In the genomic region with DNA sequence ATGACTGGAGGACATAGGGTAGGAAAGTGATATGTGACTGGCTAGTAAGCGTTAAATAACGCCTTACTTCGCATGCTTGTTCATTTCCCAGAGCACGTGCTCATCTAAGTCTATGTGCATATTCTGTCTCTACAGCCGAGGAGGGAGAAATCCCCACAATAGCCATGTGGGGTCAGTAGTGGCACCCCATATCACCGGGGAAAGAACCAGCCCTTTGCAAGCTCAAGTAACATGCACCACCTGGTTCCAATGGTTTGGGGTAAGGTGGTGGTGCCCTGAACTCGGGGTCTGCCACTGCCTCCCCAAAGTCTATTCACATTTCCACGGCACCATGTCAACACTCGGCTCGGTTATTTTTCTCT, we compare ENCODE assay signal across 9 mouse cellular contexts.
DNase-seq lines count a peak whose midpoint lies in the region; ATAC-seq and TF ChIP-seq lines count a peak whose summit lies in the region.
"Had no signal": no experiment of that assay in that cellular context is flagged by ENCODE, and none has a peak within 500 bp of the region (broad histone marks: within the 10 kb centered on the region; RNA-seq: fewer than 3 reads in every experiment).

No protein-coding gene starts in this region.

- H3K9ac ChIP-seq in lung, embryonic 16.5 days (ENCODE audit: low read length), result no peak overlapping the region
- H3K9ac ChIP-seq in stomach, postnatal 0 days (ENCODE audit: low read length), result no peak overlapping the region
- H3K9ac ChIP-seq: heart, embryonic 13.5 days had no signal

- TF ChIP-seq EP300 in stomach, postnatal 0 days (optimal IDR thresholded peaks at IDR 0.05), result no peak

- 61% methylated on average over 10 of the region's 10 CpGs for WGBS in lung, embryonic 16.5 days
- WGBS in stomach, postnatal 0 days, result 67% methylated on average over 10 of the region's 10 CpGs

- peak; percentile 37 for DNase-seq in adrenal gland, postnatal 14 days
- no peak for DNase-seq in adrenal gland, adult 8-10 months
- DNase-seq in lung, adult 18-20 months, result no peak
- peak; percentile 57 to 66 for DNase-seq in cerebellum, postnatal 10 days
- peak; percentile 62 for DNase-seq in stomach, postnatal 0 days (ENCODE audit: low spot score)
- no peak for DNase-seq in right cerebral cortex, postnatal 14 days

- no peaks in the 10 kb centered on the region for H3K27me3 ChIP-seq in lung, embryonic 16.5 days (ENCODE audit: control insufficient read depth, insufficient read depth, low read depth, low read length)
- H3K27me3 ChIP-seq in stomach, postnatal 0 days (ENCODE audit: control insufficient read depth, insufficient read depth, low read length), result no peaks in the 10 kb centered on the region
- H3K27me3 ChIP-seq: heart, embryonic 13.5 days had no signal

- peak; percentile 77 for TF ChIP-seq CTCF in stomach, postnatal 0 days (IDR thresholded peaks at IDR 0.05; ENCODE audit: low read depth)

- peak; percentile 37; the same call in 1 of the 2 replicates for ATAC-seq in lung, embryonic 16.5 days (ENCODE audit: low read depth)
- ATAC-seq in inflammation-experienced regulatory T-cells, adult 6 months, result peak; percentile 63
- ATAC-seq in stomach, postnatal 0 days (ENCODE audit: low FRiP score, low TSS enrichment), result peak; percentile 63

- no peak overlapping the region for H3K4me2 ChIP-seq in lung, embryonic 16.5 days (ENCODE audit: low read depth, low read length)
- H3K4me2 ChIP-seq in stomach, postnatal 0 days (replicated peaks; ENCODE audit: low read depth), result no peak overlapping the region
- H3K4me2 ChIP-seq: heart, embryonic 13.5 days had no signal

- H3K36me3 ChIP-seq in lung, embryonic 16.5 days (ENCODE audit: control insufficient read depth, insufficient read depth, low read length), result 0 out of 2 replicates have a peak, but pooled peaks cover 3% of the 10 kb centered on the region
- H3K36me3 ChIP-seq in stomach, postnatal 0 days (ENCODE audit: control insufficient read depth, insufficient read depth, low read length), result peaks cover 8% of the 10 kb centered on the region; the same call in 1 of the 2 replicates

- H3K4me1 ChIP-seq in lung, embryonic 16.5 days (replicated peaks; ENCODE audit: control insufficient read depth, insufficient read depth, low read length), result peaks cover 3% of the 10 kb centered on the region; the same call in 1 of the 2 replicates
- H3K4me1 ChIP-seq in stomach, postnatal 0 days (replicated peaks; ENCODE audit: control insufficient read depth, insufficient read depth), result no peaks in the 10 kb centered on the region

- no peak overlapping the region for H3K27ac ChIP-seq in lung, embryonic 16.5 days (ENCODE audit: low read length)
- H3K27ac ChIP-seq in stomach, postnatal 0 days (replicated peaks), result no peak overlapping the region
- H3K27ac ChIP-seq: heart, embryonic 13.5 days had no signal

- H3K4me3 ChIP-seq in lung, embryonic 16.5 days (ENCODE audit: low read length), result no peak overlapping the region
- H3K4me3 ChIP-seq in stomach, postnatal 0 days (ENCODE audit: low read depth, low read length), result no peak overlapping the region
- H3K4me3 ChIP-seq: heart, embryonic 13.5 days had no signal

- no peaks in the 10 kb centered on the region for H3K9me3 ChIP-seq in lung, embryonic 16.5 days (ENCODE audit: control insufficient read depth, low read length)
- H3K9me3 ChIP-seq in stomach, postnatal 0 days (ENCODE audit: control insufficient read depth, low read length), result no peaks in the 10 kb centered on the region
- H3K9me3 ChIP-seq: heart, embryonic 13.5 days had no signal

Comparison
In these comparisons a context has a peak if more than half of its experiments do, and no peak if none do; other contexts are left out.
1. DNase-seq: peak in adrenal gland, postnatal 14 days (single experiment), cerebellum, postnatal 10 days (2 of 2) and stomach, postnatal 0 days (single experiment); none in adrenal gland, adult 8-10 months (single experiment), lung, adult 18-20 months (0 of 2) and right cerebral cortex, postnatal 14 days (single experiment).
2. Peak in every context shown above with its lines, with median percentiles within 50 percentile points of each other: ATAC-seq.